In the genomic region with DNA sequence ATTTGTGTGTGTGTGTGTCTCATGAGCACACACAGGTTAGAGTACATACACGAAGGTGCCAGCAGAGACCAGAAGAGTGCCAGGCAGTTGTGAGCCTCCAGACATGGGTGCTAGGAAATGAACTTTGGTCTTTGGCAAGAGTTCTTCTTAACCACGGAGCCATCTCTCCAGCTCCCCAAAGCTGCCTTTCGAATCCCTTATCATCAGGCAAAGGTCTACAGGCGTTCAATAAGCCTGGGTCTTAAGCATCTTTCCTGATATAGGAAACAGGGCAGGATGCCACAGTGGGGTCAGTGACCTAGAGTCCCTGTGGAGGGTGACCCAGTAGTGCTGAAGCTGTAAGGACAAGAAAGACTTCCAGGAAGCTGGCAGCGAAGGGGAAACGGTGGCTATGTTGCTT, we compare ENCODE assay signal across 9 mouse cellular contexts.
DNase-seq lines count a peak whose midpoint lies in the region; ATAC-seq and TF ChIP-seq lines count a peak whose summit lies in the region.
"Had no signal": no experiment of that assay in that cellular context is flagged by ENCODE, and none has a peak within 500 bp of the region (broad histone marks: within the 10 kb centered on the region; RNA-seq: fewer than 3 reads in every experiment).

No protein-coding gene starts in this region.

- no peaks in the 10 kb centered on the region for H3K27me3 ChIP-seq in heart, embryonic 12.5 days (replicated peaks)
- H3K27me3 ChIP-seq in E14TG2a.4 (ENCODE audit: insufficient read depth, low read length), result peaks cover 18% of the 10 kb centered on the region; the same call in 1 of the 2 replicates
- H3K27me3 ChIP-seq in forebrain, embryonic 13.5 days, result no peaks in the 10 kb centered on the region
- no peaks in the 10 kb centered on the region for H3K27me3 ChIP-seq in cerebellum, adult 2 months (ENCODE audit: control insufficient read depth, insufficient read depth, low read length)

- no peak overlapping the region for H3K9ac ChIP-seq in heart, embryonic 12.5 days
- H3K9ac ChIP-seq in forebrain, embryonic 13.5 days, result no peak overlapping the region

- H3K4me1 ChIP-seq in heart, embryonic 12.5 days (replicated peaks), result peaks cover 48% of the 10 kb centered on the region
- H3K4me1 ChIP-seq in E14TG2a.4 (replicated peaks; ENCODE audit: low read depth, low read length), result peaks cover 84% of the 10 kb centered on the region
- H3K4me1 ChIP-seq in forebrain, embryonic 13.5 days, result peaks cover 53% of the 10 kb centered on the region
- H3K4me1 ChIP-seq in cerebellum, adult 2 months (ENCODE audit: control insufficient read depth, insufficient read depth, low read length), result peaks cover 14% of the 10 kb centered on the region

- no peak overlapping the region for H3K4me3 ChIP-seq in heart, embryonic 12.5 days
- peak overlapping the region; percentile 77; the same call in 1 of the 2 replicates for H3K4me3 ChIP-seq in E14TG2a.4 (replicated peaks; ENCODE audit: low read length)
- no peak overlapping the region for H3K4me3 ChIP-seq in forebrain, embryonic 13.5 days
- H3K4me3 ChIP-seq in cerebellum, adult 2 months (replicated peaks; ENCODE audit: insufficient read depth, low read depth, low read length), result no peak overlapping the region

- H3K9me3 ChIP-seq in heart, embryonic 12.5 days (replicated peaks), result no peaks in the 10 kb centered on the region
- no peaks in the 10 kb centered on the region for H3K9me3 ChIP-seq in E14TG2a.4 (ENCODE audit: low read length)
- H3K9me3 ChIP-seq in forebrain, embryonic 13.5 days (replicated peaks), result no peaks in the 10 kb centered on the region

- TF ChIP-seq CTCF in E14TG2a.4 (conservative IDR thresholded peaks at IDR 0.05; ENCODE audit: low read length), result no peak
- TF ChIP-seq CTCF in cerebellum, adult 2 months (IDR thresholded peaks at IDR 0.05; ENCODE audit: borderline replicate concordance, insufficient read depth, low read depth, low read length), result no peak

- H3K27ac ChIP-seq in heart, embryonic 12.5 days (ENCODE audit: poor library complexity, severe bottlenecking), result peak overlapping the region; percentile 94
- peak overlapping the region; percentile 99 for H3K27ac ChIP-seq in forebrain, embryonic 13.5 days
- no peak overlapping the region for H3K27ac ChIP-seq in cerebellum, adult 2 months (ENCODE audit: insufficient read depth, low read length)

- no peak for ATAC-seq in heart, embryonic 12.5 days (ENCODE audit: insufficient number of reproducible peaks, low FRiP score)
- no peak for ATAC-seq in forebrain, embryonic 13.5 days

- DNase-seq in heart, postnatal 36 days, result no peak
- DNase-seq in kidney, postnatal 4 days, result peak; percentile 26 to 41
- DNase-seq in cerebellum, adult 2 months, result no peak
- DNase-seq in spleen, postnatal 10 days (ENCODE audit: low spot score in 2 of 2), result no peak
- no peak for DNase-seq in B cell, adult 2 months
- DNase-seq: right cerebral cortex, adult 18-20 months had no signal

- TF ChIP-seq POLR2A in cerebellum, adult 2 months (IDR thresholded peaks at IDR 0.05; ENCODE audit: borderline replicate concordance, insufficient read depth, low read length), result no peak

- H3K4me2 ChIP-seq in heart, embryonic 12.5 days, result peak overlapping the region; percentile 8; the same call in 1 of the 2 replicates
- H3K4me2 ChIP-seq in forebrain, embryonic 13.5 days, result peak overlapping the region; percentile 55; the same call in 1 of the 2 replicates

- H3K36me3 ChIP-seq in heart, embryonic 12.5 days, result no peaks in the 10 kb centered on the region
- H3K36me3 ChIP-seq in E14TG2a.4 (ENCODE audit: insufficient read depth, low read length), result no peaks in the 10 kb centered on the region
- H3K36me3 ChIP-seq in forebrain, embryonic 13.5 days (ENCODE audit: poor library complexity, severe bottlenecking), result no peaks in the 10 kb centered on the region

- intact Hi-C loops in heart, postnatal 36 days (cut with DNase I), result no loop called here

- 33% methylated on average over 6 of the region's 6 CpGs for WGBS in heart, embryonic 12.5 days
- WGBS in forebrain, embryonic 13.5 days, result 71% methylated on average over 6 of the region's 6 CpGs
- 76% methylated on average over 6 of the region's 6 CpGs for WGBS in cerebellum, adult 2 months

Comparison
In these comparisons a context has a peak if more than half of its experiments do, and no peak if none do; other contexts are left out.
1. DNase-seq: peak in kidney, postnatal 4 days (2 of 2); none in heart, postnatal 36 days (0 of 2), cerebellum, adult 2 months (0 of 2), spleen, postnatal 10 days (0 of 2) and B cell, adult 2 months (0 of 2).